Mouse (Mus musculus): ENCODE measurements around the gene Ndufa11.

DNA sequence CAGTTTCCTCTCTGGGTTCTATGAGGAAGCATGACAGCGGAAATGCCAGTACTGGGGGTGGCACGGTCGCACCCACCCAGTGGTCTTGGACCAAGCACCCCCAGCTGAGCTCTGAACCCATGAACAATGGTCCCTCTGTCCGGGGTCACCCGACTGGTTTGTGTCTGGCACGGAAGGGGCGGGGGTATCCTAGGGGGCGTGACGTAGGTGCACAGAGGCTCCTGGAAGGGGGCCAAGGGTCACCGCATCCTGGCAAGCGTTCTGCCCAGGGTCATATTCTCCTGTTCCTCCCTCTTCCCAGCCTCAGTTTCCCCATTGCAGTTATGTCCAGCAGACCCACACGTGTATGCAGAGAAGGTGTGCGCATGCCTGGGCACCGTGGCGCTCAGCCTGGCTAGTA is 35.9 kb downstream of the Ndufa11 start:
- TF ChIP-seq POLR2A (IDR thresholded peaks at IDR 0.05; ENCODE audit: insufficient read depth, low read depth, low read length) (no peak), CTCF (IDR thresholded peaks at IDR 0.05) (no peak)
